Mouse (Mus musculus) layer of hippocampus, postnatal 14 days (tissue): ENCODE measurements around the gene Aifm3. TPM values are rescaled to one million over a fixed set of nuclear protein-coding genes. Genes with fewer than 3 reads are reported as not detected.

Source experiments
- DNase-seq, 2 experiments: peaks; one replicate each; pipeline ENCODE4 v3.0.0; 2021 to 2022; ENCODE audit warnings: low spot score in 2 of 2, mixed read lengths in 1 of 2
- long read RNA-seq, 2 experiments: library from polyadenylated mRNA; stranded (forward); transcript quantifications; one replicate each; pipeline ENCODE4 v2.0.0; 2021
- total RNA-seq, 2 experiments: library from RNA; stranded (reverse); gene quantifications; 2 replicates each; pipeline ENCODE4 v1.2.3; 2021

Gene Aifm3
- total RNA-seq: 10 to 100 TPM; 59.1 to 61.5 TPM
- long read RNA-seq, experiment 1, transcript Aifm3-201 (21 exons, 2,688 nt): major isoform, 6 of 40 reads
- long read RNA-seq, experiment 1, partial matches to known transcripts: 19 of 40 reads
- long read RNA-seq, experiment 1, other reads (novel, unspliced or antisense): 15 of 40 reads
- long read RNA-seq, experiment 2, transcript Aifm3-201 (21 exons, 2,688 nt): major isoform, 7 of 42 reads
- long read RNA-seq, experiment 2, partial matches to known transcripts: 20 of 42 reads
- long read RNA-seq, experiment 2, other reads (novel, unspliced or antisense): 15 of 42 reads

DNA sequence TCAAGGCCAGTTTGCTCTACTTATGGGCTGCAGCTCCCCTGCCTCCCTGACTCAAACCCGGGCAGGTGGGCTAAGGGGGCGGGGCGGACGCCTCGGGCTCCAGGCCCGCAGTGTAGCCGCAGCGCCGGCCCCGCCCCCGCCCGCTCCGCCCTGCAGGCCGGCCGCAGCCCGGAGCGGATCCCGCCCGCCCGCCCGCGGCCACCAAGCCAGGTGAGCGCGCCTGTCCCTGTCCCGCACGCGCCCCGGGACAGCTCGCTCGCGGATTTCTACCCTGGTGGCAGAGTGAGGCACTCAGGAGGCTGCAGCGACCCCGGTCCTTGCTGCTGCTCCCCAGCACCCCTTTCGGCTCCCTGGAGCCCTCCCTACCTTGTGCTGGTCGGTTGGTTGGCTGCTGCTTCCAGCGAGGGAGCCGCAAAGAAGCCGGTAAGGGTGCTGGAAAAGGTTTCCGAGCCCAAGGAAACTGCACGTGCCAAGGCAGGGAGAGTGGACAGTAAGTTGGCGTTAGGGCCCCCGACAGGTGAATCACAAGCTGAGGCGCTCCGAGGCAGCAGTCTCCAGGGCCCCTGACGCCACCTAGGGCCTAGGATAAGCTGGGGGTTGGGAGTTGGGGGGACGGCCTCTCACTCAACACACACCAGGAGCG is at the start of gene Aifm3:
Gene Aifm3 (plus strand): TSS at position 143 of the 643 bp plus-strand sequence.
- no peak for DNase-seq

DNA sequence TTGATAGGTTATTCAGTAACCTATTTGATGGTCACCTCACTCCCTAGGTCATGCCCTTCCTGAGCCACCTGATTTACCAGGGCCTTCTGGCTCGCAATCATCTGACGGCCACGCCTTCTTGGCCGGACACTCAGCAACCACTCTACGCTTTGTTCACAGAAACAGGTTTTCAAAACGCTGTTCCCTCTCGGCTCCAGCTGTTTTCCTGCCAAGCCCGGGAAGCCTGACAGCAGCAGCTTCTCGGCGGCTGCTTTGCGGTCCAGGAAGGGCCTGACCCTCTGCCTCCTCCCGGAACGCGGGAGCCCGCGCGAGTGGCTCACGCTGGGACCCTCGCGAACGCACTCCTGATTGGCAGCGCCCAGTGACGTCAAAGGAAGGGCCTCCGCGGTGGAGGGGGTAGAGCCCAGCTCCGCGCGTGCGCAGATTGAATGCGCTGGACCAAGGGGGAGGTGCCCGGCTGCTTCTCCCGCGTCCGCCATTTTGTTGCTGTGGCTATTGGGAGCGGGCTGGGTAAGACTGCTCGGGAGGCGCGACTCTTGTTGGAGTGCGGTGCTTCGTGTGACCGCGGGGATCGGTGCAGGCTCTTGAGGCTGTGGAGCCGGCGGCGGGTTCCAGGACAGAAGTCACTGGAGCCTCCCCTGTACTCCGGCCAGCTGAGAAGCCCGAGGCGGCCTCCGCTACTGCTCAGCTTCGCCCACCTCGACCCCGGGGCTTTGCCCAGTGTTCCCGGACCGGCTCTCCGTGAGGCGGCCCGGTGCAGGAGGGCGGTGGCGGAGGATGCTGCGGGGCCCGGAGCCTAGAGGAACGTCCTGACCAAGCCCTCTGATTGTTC is 37.7 kb upstream of the Aifm3 start, which contains the start of gene Crkl:
Gene Crkl (plus strand): TSS at position 447 of the 832 bp plus-strand sequence.
- DNase-seq: peak; percentile 98 to 99

- no peak for DNase-seq
These were observed 37.1 kb upstream of the Aifm3 start for GRCm38 (mm10) chr16:17452373-17452715.

GRCm38 (mm10) chr16:17456901-17457300 is 32.5 kb upstream of the Aifm3 start:
- no peak for DNase-seq

GRCm38 (mm10) chr16:17460254-17460653 is 29.2 kb upstream of the Aifm3 start:
- no peak for DNase-seq

- no peak for DNase-seq
These were observed 27.8 kb upstream of the Aifm3 start for GRCm38 (mm10) chr16:17461596-17461995.

DNA sequence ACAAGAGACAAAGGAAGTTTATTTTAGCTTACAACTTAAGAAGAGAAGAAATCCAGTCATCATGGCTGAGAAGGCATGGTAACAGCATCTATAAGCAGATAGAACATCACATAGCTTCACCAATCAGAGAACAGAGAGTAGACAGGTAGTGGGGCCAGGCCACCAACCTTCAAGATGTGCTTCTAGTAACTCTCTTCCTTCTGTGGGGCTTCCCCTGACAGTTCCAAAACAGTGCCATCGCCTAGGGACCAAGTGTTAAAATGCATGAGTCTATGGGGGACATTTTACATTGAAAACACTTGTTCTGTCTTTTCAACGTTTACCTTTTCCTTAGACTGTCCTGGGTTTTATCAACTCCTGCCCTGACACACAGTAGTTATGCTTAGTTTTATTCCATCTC is 26.2 kb upstream of the Aifm3 start:
- no peak for DNase-seq

- no peak for DNase-seq
These were observed 22.3 kb upstream of the Aifm3 start for GRCm38 (mm10) chr16:17466875-17467663.

- no peak for DNase-seq
These were observed 16.9 kb upstream of the Aifm3 start for GRCm38 (mm10) chr16:17472498-17472897.

GRCm38 (mm10) chr16:17474091-17474490 is 15.3 kb upstream of the Aifm3 start:
- peak in 1 of 2 experiments; percentile 59 for DNase-seq

- no peak for DNase-seq
These were observed 14.7 kb upstream of the Aifm3 start for GRCm38 (mm10) chr16:17474761-17475160.

DNA sequence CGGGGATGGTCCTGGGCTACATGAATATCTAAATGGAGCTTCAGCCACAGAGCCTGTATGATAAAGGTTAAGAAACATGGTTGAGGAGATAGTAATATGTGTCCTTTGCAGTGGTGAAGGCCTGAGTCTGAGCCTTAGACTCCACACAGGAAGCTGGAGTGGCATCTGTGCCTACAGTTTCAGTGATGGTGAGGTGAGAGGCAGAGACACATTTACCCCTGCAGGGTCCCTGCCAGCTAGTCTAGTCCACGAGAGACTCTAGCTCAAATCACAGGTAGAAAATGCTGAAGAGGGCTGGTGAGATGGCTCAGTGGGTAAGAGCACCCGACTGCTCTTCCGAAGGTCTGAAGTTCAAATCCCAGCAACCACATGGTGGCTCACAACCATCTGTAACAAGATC is 14.1 kb upstream of the Aifm3 start:
- DNase-seq: no peak

- no peak for DNase-seq
These were observed 11.0 kb upstream of the Aifm3 start for GRCm38 (mm10) chr16:17478331-17478943.

DNA sequence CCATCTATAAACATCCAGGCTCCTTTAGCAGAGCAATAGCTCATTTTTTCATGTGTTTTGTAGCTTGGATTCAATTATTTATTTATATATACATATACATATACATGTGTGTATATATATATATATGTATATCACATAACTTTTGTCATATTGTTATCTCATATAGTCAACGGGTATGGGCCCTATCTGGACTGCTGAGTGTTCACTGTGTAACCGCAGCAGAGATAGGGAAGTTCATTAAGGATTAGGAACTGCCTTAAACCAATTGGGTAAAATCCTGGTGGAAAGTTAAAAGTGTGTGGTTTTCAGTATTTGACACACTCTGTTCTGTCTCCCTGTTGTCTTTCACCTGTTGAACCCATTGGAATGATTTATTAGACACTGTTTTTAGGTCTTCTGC is 7.9 kb upstream of the Aifm3 start:
- no peak for DNase-seq

DNA sequence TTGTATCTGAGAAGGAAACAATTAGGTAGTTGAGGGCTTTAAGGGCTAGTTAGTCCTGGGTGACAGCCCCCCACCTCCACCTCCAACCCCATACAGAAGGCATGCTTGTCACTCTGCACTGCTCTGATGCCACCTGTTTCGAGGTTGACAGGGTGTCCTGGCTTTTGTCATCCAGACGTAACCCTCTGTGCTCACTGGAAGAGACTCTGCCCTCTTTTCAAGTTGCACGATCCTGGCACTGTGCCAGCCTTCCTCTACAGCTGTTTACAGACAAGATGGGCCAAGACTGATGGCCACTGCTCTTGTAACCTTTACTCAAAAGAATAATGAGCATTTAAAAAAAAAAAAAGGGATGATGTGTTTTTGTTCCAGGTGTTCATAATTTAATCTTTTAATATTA is 2.9 kb upstream of the Aifm3 start:
- no peak for DNase-seq

GRCm38 (mm10) chr16:17488478-17489468 is 638 bp upstream of the Aifm3 start:
- DNase-seq: no peak

DNA sequence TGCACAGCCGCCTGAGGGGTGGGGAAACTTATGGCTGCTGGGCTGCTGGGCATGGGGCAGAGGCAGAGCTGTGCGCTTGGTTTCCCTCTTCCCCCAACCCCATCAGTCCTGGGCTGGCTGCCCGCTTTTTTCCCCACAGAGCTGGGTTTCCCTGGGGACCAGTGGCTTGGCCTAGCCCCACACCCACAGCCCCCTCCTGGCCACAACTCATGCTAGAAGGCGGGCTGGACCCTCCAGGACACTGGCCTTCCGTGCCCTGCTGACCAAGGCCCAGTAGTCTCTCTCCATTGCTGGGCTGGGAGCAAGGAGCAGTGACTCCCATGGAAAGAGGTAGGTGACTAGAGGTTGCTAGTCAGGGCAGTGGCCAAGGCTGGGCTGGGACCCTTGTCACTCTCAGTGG is 1.7 kb downstream of the Aifm3 start:
- peak in 1 of 2 experiments; percentile 49 for DNase-seq

DNA sequence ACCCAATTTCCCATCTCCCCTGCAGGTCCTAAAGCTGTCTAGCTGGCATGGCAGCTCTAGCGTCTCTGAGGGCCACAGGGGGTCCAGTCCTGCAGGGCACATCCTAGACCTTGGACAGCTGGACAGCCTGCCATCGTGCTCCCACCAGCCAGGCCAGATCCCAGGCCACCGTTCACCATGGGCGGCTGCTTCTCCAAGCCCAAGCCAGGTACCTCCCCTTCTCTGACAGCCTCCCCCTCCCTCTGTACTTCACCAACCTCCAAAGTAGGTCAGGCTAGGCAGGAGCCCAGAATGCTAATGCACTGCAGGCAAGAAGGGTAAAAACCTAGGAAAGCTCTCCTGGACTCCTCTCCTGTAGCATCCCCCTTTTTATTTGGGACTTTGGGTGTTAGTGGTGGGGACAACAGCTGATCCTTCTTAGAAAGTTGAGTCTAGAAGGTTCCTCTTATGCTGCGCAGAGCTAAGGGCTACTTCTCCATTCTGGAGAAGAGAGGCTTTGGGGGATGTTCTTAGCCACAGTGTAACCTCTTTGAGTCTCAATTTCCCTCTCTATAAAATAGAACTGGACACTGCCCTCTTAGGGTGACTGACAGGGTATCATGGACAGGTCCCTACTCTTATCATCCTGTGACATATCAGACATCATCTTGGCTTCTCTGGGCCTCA is 2.6 kb downstream of the Aifm3 start:
- no peak for DNase-seq
